Mouse (Mus musculus): ENCODE measurements around the gene Srm.

- TF ChIP-seq CEBPB (IDR thresholded peaks at IDR 0.05; ENCODE audit: low read depth) (no peak), CTCF (IDR thresholded peaks at IDR 0.05; ENCODE audit: control insufficient read depth, insufficient read depth, insufficient read length) (no peak), MAX (IDR thresholded peaks at IDR 0.05) (peak; percentile 38)
These were observed 34.7 kb downstream of the Srm start for GRCm38 (mm10) chr4:148625756-148626622.
